Mouse (Mus musculus): Measurements from ENCODE around the gene Them4. TPM values are rescaled to one million over a fixed set of nuclear protein-coding genes. Genes with fewer than 3 reads are reported as not detected.
A peak's percentile ranks its signal among the peaks of the same experiment; 100 is the strongest.

The Them4 gene
- polyA plus RNA-seq, 1 experiment: 2.1 TPM

GRCm38 (mm10) chr3:94310491-94310890 lies 602 bp downstream of the Them4 start:
- Histone ChIP-seq H3K36me3 (ENCODE audit: control insufficient read depth, insufficient read depth) (no peaks in the 10 kb centered on the region), H3K27me3 (ENCODE audit: control insufficient read depth, insufficient read depth, insufficient read length) (no peaks in the 10 kb centered on the region), H3K4me3 (ENCODE audit: insufficient read depth, poor library complexity, severe bottlenecking) (peak overlapping the region; percentile 38), H3ac (ENCODE audit: control insufficient read depth, insufficient read length, low read depth) (peak overlapping the region; percentile 80), H3K79me2 (ENCODE audit: control insufficient read depth, insufficient read depth) (no peaks in the 10 kb centered on the region), H3K79me3 (ENCODE audit: low read depth) (no peaks in the 10 kb centered on the region)
- TF ChIP-seq USF1 (IDR thresholded peaks at IDR 0.05; ENCODE audit: low read depth): no peak
- no peak for TF ChIP-seq MAX (IDR thresholded peaks at IDR 0.05)
- no peak for TF ChIP-seq CTCF (IDR thresholded peaks at IDR 0.05; ENCODE audit: control insufficient read depth, insufficient read depth, insufficient read length)
- no peak for TF ChIP-seq FOSL1 (IDR thresholded peaks at IDR 0.05; ENCODE audit: insufficient read depth, low read length, poor library complexity, severe bottlenecking)
- TF ChIP-seq MYOD1 (IDR thresholded peaks at IDR 0.05; ENCODE audit: control insufficient read depth, insufficient read length, low read depth): no peak

GRCm38 (mm10) chr3:94310911-94311310 lies 1.0 kb downstream of the Them4 start:
- Histone ChIP-seq H3K79me3 (ENCODE audit: low read depth) (no peaks in the 10 kb centered on the region), H3K79me2 (ENCODE audit: control insufficient read depth, insufficient read depth) (no peaks in the 10 kb centered on the region), H3K4me3 (ENCODE audit: insufficient read depth, poor library complexity, severe bottlenecking) (peak overlapping the region; percentile 38), H3ac (ENCODE audit: control insufficient read depth, insufficient read length, low read depth) (no peak overlapping the region), H3K36me3 (ENCODE audit: control insufficient read depth, insufficient read depth) (no peaks in the 10 kb centered on the region), H3K27me3 (ENCODE audit: control insufficient read depth, insufficient read depth, insufficient read length) (no peaks in the 10 kb centered on the region)
- TF ChIP-seq USF1 (IDR thresholded peaks at IDR 0.05; ENCODE audit: low read depth): no peak
- no peak for TF ChIP-seq CEBPB (IDR thresholded peaks at IDR 0.05; ENCODE audit: low read depth)
- no peak for TF ChIP-seq MYOG (IDR thresholded peaks at IDR 0.05; ENCODE audit: control insufficient read depth, extremely low read depth, insufficient read length)
- no peak for TF ChIP-seq MAX (IDR thresholded peaks at IDR 0.05)
- TF ChIP-seq FOSL1 (IDR thresholded peaks at IDR 0.05; ENCODE audit: insufficient read depth, low read length, poor library complexity, severe bottlenecking): no peak

GRCm38 (mm10) chr3:94311376-94311775 lies 1.5 kb downstream of the Them4 start:
- TF ChIP-seq CTCF (IDR thresholded peaks at IDR 0.05; ENCODE audit: control insufficient read depth, insufficient read depth, insufficient read length) (no peak), CEBPB (IDR thresholded peaks at IDR 0.05; ENCODE audit: low read depth) (no peak), MAX (IDR thresholded peaks at IDR 0.05) (no peak), MYOD1 (IDR thresholded peaks at IDR 0.05; ENCODE audit: control insufficient read depth, insufficient read length, low read depth) (no peak), USF1 (IDR thresholded peaks at IDR 0.05; ENCODE audit: low read depth) (no peak), FOSL1 (IDR thresholded peaks at IDR 0.05; ENCODE audit: insufficient read depth, low read length, poor library complexity, severe bottlenecking) (no peak), MYOG (IDR thresholded peaks at IDR 0.05; ENCODE audit: control insufficient read depth, extremely low read depth, insufficient read length) (no peak)
- no peaks in the 10 kb centered on the region for H3K36me3 ChIP-seq (ENCODE audit: control insufficient read depth, insufficient read depth)
- no peaks in the 10 kb centered on the region for H3K27me3 ChIP-seq (ENCODE audit: control insufficient read depth, insufficient read depth, insufficient read length)
- no peaks in the 10 kb centered on the region for H3K79me2 ChIP-seq (ENCODE audit: control insufficient read depth, insufficient read depth)
- H3ac ChIP-seq (ENCODE audit: control insufficient read depth, insufficient read length, low read depth): no peak overlapping the region
- no peaks in the 10 kb centered on the region for H3K79me3 ChIP-seq (ENCODE audit: low read depth)
- no peak overlapping the region for H3K4me3 ChIP-seq (ENCODE audit: insufficient read depth, poor library complexity, severe bottlenecking)

- Histone ChIP-seq H3K27me3 (ENCODE audit: control insufficient read depth, insufficient read depth, insufficient read length) (no peaks in the 10 kb centered on the region), H3K36me3 (ENCODE audit: control insufficient read depth, insufficient read depth) (peaks cover 4% of the 10 kb centered on the region), H3K79me2 (ENCODE audit: control insufficient read depth, insufficient read depth) (no peaks in the 10 kb centered on the region), H3K79me3 (ENCODE audit: low read depth) (no peaks in the 10 kb centered on the region), H3K4me3 (ENCODE audit: insufficient read depth, poor library complexity, severe bottlenecking) (no peak overlapping the region), H3ac (ENCODE audit: control insufficient read depth, insufficient read length, low read depth) (no peak overlapping the region)
- no peak for TF ChIP-seq MYOD1 (IDR thresholded peaks at IDR 0.05; ENCODE audit: control insufficient read depth, insufficient read length, low read depth)
- TF ChIP-seq MAX (IDR thresholded peaks at IDR 0.05): no peak
- no peak for TF ChIP-seq CTCF (IDR thresholded peaks at IDR 0.05; ENCODE audit: control insufficient read depth, insufficient read depth, insufficient read length)
- TF ChIP-seq USF1 (IDR thresholded peaks at IDR 0.05; ENCODE audit: low read depth): no peak
- TF ChIP-seq MYOG (IDR thresholded peaks at IDR 0.05; ENCODE audit: control insufficient read depth, extremely low read depth, insufficient read length): no peak
- no peak for TF ChIP-seq FOSL1 (IDR thresholded peaks at IDR 0.05; ENCODE audit: insufficient read depth, low read length, poor library complexity, severe bottlenecking)
- TF ChIP-seq CEBPB (IDR thresholded peaks at IDR 0.05; ENCODE audit: low read depth): no peak
Observed at GRCm38 (mm10) chr3:94328681-94329080, 18.8 kb downstream of the Them4 start.

GRCm38 (mm10) chr3:94334442-94334841 lies 24.6 kb downstream of the Them4 start:
- Histone ChIP-seq H3K4me3 (ENCODE audit: insufficient read depth, poor library complexity, severe bottlenecking) (no peak overlapping the region), H3K79me3 (ENCODE audit: low read depth) (no peaks in the 10 kb centered on the region), H3K79me2 (ENCODE audit: control insufficient read depth, insufficient read depth) (no peaks in the 10 kb centered on the region), H3ac (ENCODE audit: control insufficient read depth, insufficient read length, low read depth) (no peak overlapping the region), H3K36me3 (ENCODE audit: control insufficient read depth, insufficient read depth) (peaks cover 4% of the 10 kb centered on the region), H3K27me3 (ENCODE audit: control insufficient read depth, insufficient read depth, insufficient read length) (peaks cover 3% of the 10 kb centered on the region)
- TF ChIP-seq FOSL1 (IDR thresholded peaks at IDR 0.05; ENCODE audit: insufficient read depth, low read length, poor library complexity, severe bottlenecking) (no peak), CTCF (IDR thresholded peaks at IDR 0.05; ENCODE audit: control insufficient read depth, insufficient read depth, insufficient read length) (no peak), CEBPB (IDR thresholded peaks at IDR 0.05; ENCODE audit: low read depth) (no peak), MAX (IDR thresholded peaks at IDR 0.05) (no peak), MYOG (IDR thresholded peaks at IDR 0.05; ENCODE audit: control insufficient read depth, extremely low read depth, insufficient read length) (no peak), MYOD1 (IDR thresholded peaks at IDR 0.05; ENCODE audit: control insufficient read depth, insufficient read length, low read depth) (no peak), USF1 (IDR thresholded peaks at IDR 0.05; ENCODE audit: low read depth) (no peak)

- H3K79me2 ChIP-seq (ENCODE audit: control insufficient read depth, insufficient read depth): no peaks in the 10 kb centered on the region
- no peaks in the 10 kb centered on the region for H3K36me3 ChIP-seq (ENCODE audit: control insufficient read depth, insufficient read depth)
- TF ChIP-seq USF1 (IDR thresholded peaks at IDR 0.05; ENCODE audit: low read depth): no peak
- TF ChIP-seq CEBPB (IDR thresholded peaks at IDR 0.05; ENCODE audit: low read depth): no peak
- no peak for TF ChIP-seq MYOD1 (IDR thresholded peaks at IDR 0.05; ENCODE audit: control insufficient read depth, insufficient read length, low read depth)
- TF ChIP-seq CTCF (IDR thresholded peaks at IDR 0.05; ENCODE audit: control insufficient read depth, insufficient read depth, insufficient read length): no peak
- H3ac ChIP-seq (ENCODE audit: control insufficient read depth, insufficient read length, low read depth): no peak overlapping the region
- H3K27me3 ChIP-seq (ENCODE audit: control insufficient read depth, insufficient read depth, insufficient read length): peaks cover 3% of the 10 kb centered on the region
- no peaks in the 10 kb centered on the region for H3K79me3 ChIP-seq (ENCODE audit: low read depth)
- no peak overlapping the region for H3K4me3 ChIP-seq (ENCODE audit: insufficient read depth, poor library complexity, severe bottlenecking)
Observed at GRCm38 (mm10) chr3:94338522-94338921, 28.6 kb downstream of the Them4 start.
